Mouse (Mus musculus): ENCODE measurements around the gene Rac1. TPM values are rescaled to one million over a fixed set of nuclear protein-coding genes. Genes with fewer than 3 reads are reported as not detected.

Gene Rac1
- polyA plus RNA-seq, 1 experiment from 2014 or later: 554 TPM

- H3K9ac ChIP-seq (ENCODE audit: low read length): no peak overlapping the region
- H3K9me3 ChIP-seq (ENCODE audit: control insufficient read depth, low read length): no peaks in the 10 kb centered on the region
- WGBS: 46% methylated on average over 2 of the region's 2 CpGs
- H3K4me2 ChIP-seq (ENCODE audit: low read depth, severe bottlenecking): no peak overlapping the region
- ATAC-seq (ENCODE audit: insufficient number of reproducible peaks, low FRiP score, low TSS enrichment, low read depth): no peak
- H3K27me3 ChIP-seq (ENCODE audit: control insufficient read depth, insufficient read depth, low read length): no peaks in the 10 kb centered on the region
- H3K4me1 ChIP-seq (ENCODE audit: control insufficient read depth, insufficient read depth, low read length): no peaks in the 10 kb centered on the region
- no peak for DNase-seq (ENCODE audit: low spot score)
- H3K4me3 ChIP-seq (ENCODE audit: low read depth, low read length): no peak overlapping the region
- no peaks in the 10 kb centered on the region for H3K36me3 ChIP-seq (ENCODE audit: control insufficient read depth, insufficient read depth, low read length)
- H3K27ac ChIP-seq (replicated peaks; ENCODE audit: low read depth, low read length): no peak overlapping the region
Observed at GRCm38 (mm10) chr5:143537022-143537421, 9.2 kb upstream of the Rac1 start.

- Histone ChIP-seq H3K4me2 (ENCODE audit: low read depth, severe bottlenecking) (no peak overlapping the region), H3K9me3 (ENCODE audit: control insufficient read depth, low read length) (no peaks in the 10 kb centered on the region), H3K4me3 (ENCODE audit: low read depth, low read length) (no peak overlapping the region), H3K4me1 (ENCODE audit: control insufficient read depth, insufficient read depth, low read length) (no peaks in the 10 kb centered on the region), H3K27ac (replicated peaks; ENCODE audit: low read depth, low read length) (no peak overlapping the region), H3K27me3 (ENCODE audit: control insufficient read depth, insufficient read depth, low read length) (no peaks in the 10 kb centered on the region), H3K9ac (ENCODE audit: low read length) (no peak overlapping the region), H3K36me3 (ENCODE audit: control insufficient read depth, insufficient read depth, low read length) (no peaks in the 10 kb centered on the region)
- no peak for DNase-seq (ENCODE audit: low spot score)
- no peak for ATAC-seq (ENCODE audit: insufficient number of reproducible peaks, low FRiP score, low TSS enrichment, low read depth)
- WGBS: 85% methylated on average over 4 of the region's 4 CpGs
Observed at GRCm38 (mm10) chr5:143534922-143535321, 7.1 kb upstream of the Rac1 start.

GRCm38 (mm10) chr5:143530715-143531114 is 2.9 kb upstream of the Rac1 start:
- Histone ChIP-seq H3K36me3 (ENCODE audit: control insufficient read depth, insufficient read depth, low read length) (no peaks in the 10 kb centered on the region), H3K4me1 (ENCODE audit: control insufficient read depth, insufficient read depth, low read length) (peaks cover 6% of the 10 kb centered on the region), H3K4me3 (ENCODE audit: low read depth, low read length) (no peak overlapping the region), H3K27ac (replicated peaks; ENCODE audit: low read depth, low read length) (no peak overlapping the region), H3K4me2 (ENCODE audit: low read depth, severe bottlenecking) (no peak overlapping the region), H3K9me3 (ENCODE audit: control insufficient read depth, low read length) (no peaks in the 10 kb centered on the region), H3K9ac (ENCODE audit: low read length) (no peak overlapping the region), H3K27me3 (ENCODE audit: control insufficient read depth, insufficient read depth, low read length) (no peaks in the 10 kb centered on the region)
- DNase-seq (ENCODE audit: low spot score) (no peak), ATAC-seq (ENCODE audit: insufficient number of reproducible peaks, low FRiP score, low TSS enrichment, low read depth) (no peak)
- whole genome bisulfite sequencing: 77% methylated on average over 7 of the region's 7 CpGs

- no peaks in the 10 kb centered on the region for H3K36me3 ChIP-seq (ENCODE audit: control insufficient read depth, insufficient read depth, low read length)
- H3K9ac ChIP-seq (ENCODE audit: low read length): peak overlapping the region; percentile 100
- 17% methylated on average over 7 of the region's 7 CpGs for WGBS
Observed at GRCm38 (mm10) chr5:143528308-143528683, 460 bp upstream of the Rac1 start.

GRCm38 (mm10) chr5:143526698-143527331 is 1.0 kb downstream of the Rac1 start:
- Histone ChIP-seq H3K4me3 (ENCODE audit: low read depth, low read length) (peak overlapping the region; percentile 77), H3K9ac (ENCODE audit: low read length) (peak overlapping the region; percentile 100), H3K27me3 (ENCODE audit: control insufficient read depth, insufficient read depth, low read length) (no peaks in the 10 kb centered on the region), H3K4me2 (ENCODE audit: low read depth, severe bottlenecking) (peak overlapping the region; percentile 84), H3K27ac (replicated peaks; ENCODE audit: low read depth, low read length) (peak overlapping the region; percentile 99), H3K36me3 (ENCODE audit: control insufficient read depth, insufficient read depth, low read length) (no peaks in the 10 kb centered on the region), H3K9me3 (ENCODE audit: control insufficient read depth, low read length) (no peaks in the 10 kb centered on the region), H3K4me1 (ENCODE audit: control insufficient read depth, insufficient read depth, low read length) (peaks cover 13% of the 10 kb centered on the region)
- DNase-seq (ENCODE audit: low spot score) (peak; percentile 52), ATAC-seq (ENCODE audit: insufficient number of reproducible peaks, low FRiP score, low TSS enrichment, low read depth) (no peak)
- WGBS: 2% methylated on average over 28 of the region's 28 CpGs

More at GRCm38 (mm10) chr5:143528308-143528683, 460 bp upstream of the Rac1 start:
- DNase-seq (ENCODE audit: low spot score) (no peak), ATAC-seq (ENCODE audit: insufficient number of reproducible peaks, low FRiP score, low TSS enrichment, low read depth) (peak; percentile 13; the same call in 1 of the 2 replicates)
- Histone ChIP-seq H3K9me3 (ENCODE audit: control insufficient read depth, low read length) (no peaks in the 10 kb centered on the region), H3K27ac (replicated peaks; ENCODE audit: low read depth, low read length) (0 out of 2 replicates have a peak overlapping the region, but pooled peaks have one; percentile 60), H3K27me3 (ENCODE audit: control insufficient read depth, insufficient read depth, low read length) (no peaks in the 10 kb centered on the region), H3K4me3 (ENCODE audit: low read depth, low read length) (peak overlapping the region; percentile 77), H3K4me2 (ENCODE audit: low read depth, severe bottlenecking) (peak overlapping the region; percentile 84), H3K4me1 (ENCODE audit: control insufficient read depth, insufficient read depth, low read length) (peaks cover 13% of the 10 kb centered on the region)

GRCm38 (mm10) chr5:143525454-143526225 is 2.2 kb downstream of the Rac1 start:
- Histone ChIP-seq H3K4me1 (ENCODE audit: control insufficient read depth, insufficient read depth, low read length) (peaks cover 13% of the 10 kb centered on the region), H3K36me3 (ENCODE audit: control insufficient read depth, insufficient read depth, low read length) (no peaks in the 10 kb centered on the region), H3K9ac (ENCODE audit: low read length) (no peak overlapping the region; the same call in 1 of the 2 replicates), H3K9me3 (ENCODE audit: control insufficient read depth, low read length) (no peaks in the 10 kb centered on the region), H3K4me2 (ENCODE audit: low read depth, severe bottlenecking) (peak overlapping the region; percentile 84), H3K4me3 (ENCODE audit: low read depth, low read length) (peak overlapping the region; percentile 77), H3K27ac (replicated peaks; ENCODE audit: low read depth, low read length) (no peak overlapping the region), H3K27me3 (ENCODE audit: control insufficient read depth, insufficient read depth, low read length) (no peaks in the 10 kb centered on the region)
- 61% methylated on average over 7 of the region's 7 CpGs for WGBS
- ATAC-seq (ENCODE audit: insufficient number of reproducible peaks, low FRiP score, low TSS enrichment, low read depth) (no peak), DNase-seq (ENCODE audit: low spot score) (no peak)

- Histone ChIP-seq H3K27me3 (ENCODE audit: control insufficient read depth, insufficient read depth, low read length) (no peaks in the 10 kb centered on the region), H3K4me1 (ENCODE audit: control insufficient read depth, insufficient read depth, low read length) (peaks cover 13% of the 10 kb centered on the region), H3K27ac (replicated peaks; ENCODE audit: low read depth, low read length) (no peak overlapping the region), H3K9ac (ENCODE audit: low read length) (no peak overlapping the region), H3K36me3 (ENCODE audit: control insufficient read depth, insufficient read depth, low read length) (peaks cover 2% of the 10 kb centered on the region; the same call in 1 of the 2 replicates), H3K9me3 (ENCODE audit: control insufficient read depth, low read length) (no peaks in the 10 kb centered on the region), H3K4me2 (ENCODE audit: low read depth, severe bottlenecking) (no peak overlapping the region), H3K4me3 (ENCODE audit: low read depth, low read length) (no peak overlapping the region)
- no peak for DNase-seq (ENCODE audit: low spot score)
- no peak for ATAC-seq (ENCODE audit: insufficient number of reproducible peaks, low FRiP score, low TSS enrichment, low read depth)
- WGBS: 94% methylated on average over 3 of the region's 3 CpGs
Observed at GRCm38 (mm10) chr5:143522882-143523281, 5.0 kb downstream of the Rac1 start.

GRCm38 (mm10) chr5:143520415-143520814 is 7.4 kb downstream of the Rac1 start:
- no peak overlapping the region for H3K4me3 ChIP-seq (ENCODE audit: low read depth, low read length)
- 89% methylated on average over 2 of the region's 2 CpGs for WGBS
- no peak for ATAC-seq (ENCODE audit: insufficient number of reproducible peaks, low FRiP score, low TSS enrichment, low read depth)
- H3K27me3 ChIP-seq (ENCODE audit: control insufficient read depth, insufficient read depth, low read length): no peaks in the 10 kb centered on the region
- no peak overlapping the region for H3K9ac ChIP-seq (ENCODE audit: low read length)
- H3K4me2 ChIP-seq (ENCODE audit: low read depth, severe bottlenecking): no peak overlapping the region
- peaks cover 4% of the 10 kb centered on the region for H3K4me1 ChIP-seq (ENCODE audit: control insufficient read depth, insufficient read depth, low read length)
- no peak for DNase-seq (ENCODE audit: low spot score)
- H3K36me3 ChIP-seq (ENCODE audit: control insufficient read depth, insufficient read depth, low read length): peaks cover 9% of the 10 kb centered on the region
- no peak overlapping the region for H3K27ac ChIP-seq (replicated peaks; ENCODE audit: low read depth, low read length)
- H3K9me3 ChIP-seq (ENCODE audit: control insufficient read depth, low read length): no peaks in the 10 kb centered on the region
